Mouse (Mus musculus) megakaryocyte, embryonic 14.5 days (primary cell): Measurements from ENCODE around the gene Csrnp3.

Source experiments
- FLI1 ChIP-seq: IDR thresholded peaks from 2 replicates; pipeline ENCODE4 v1.6.1; 2012; ENCODE audit warnings: low read length, inconsistent platforms, mixed read lengths
- GATA1 ChIP-seq: IDR thresholded peaks from 3 replicates; pipeline ENCODE4 v1.6.1; 2012; ENCODE audit warnings: mixed read lengths, low read length, inconsistent platforms, borderline replicate concordance

DNA sequence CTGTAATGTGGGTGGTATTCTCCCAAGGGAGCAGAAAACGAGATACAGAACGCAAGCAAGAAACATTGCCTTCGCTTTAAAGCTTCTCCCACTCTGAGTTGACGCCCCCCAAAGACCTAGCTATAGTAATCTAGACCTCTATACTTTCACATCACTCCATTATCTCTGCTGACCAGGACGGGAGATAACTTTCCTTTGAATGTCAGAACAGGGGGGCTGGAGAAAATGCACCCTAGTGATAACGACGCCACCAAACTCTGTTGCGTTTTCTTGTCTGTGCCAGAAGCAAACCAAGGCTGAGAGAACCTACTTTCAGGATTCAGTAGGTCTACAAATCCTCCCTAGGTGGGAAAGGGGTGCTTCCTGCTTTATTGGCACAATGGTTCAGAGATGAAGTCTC lies 47.7 kb downstream of the Csrnp3 start:
- TF ChIP-seq GATA1 (no peak), FLI1 (no peak)
